ENCODE assay signal across 8 mouse cellular contexts in genomic region chr4:131837872-131838524, GRCm38 (mm10). TPM values are rescaled to one million over a fixed set of nuclear protein-coding genes. Genes with fewer than 3 reads are reported as not detected.
DNase-seq lines count a peak whose midpoint lies in the region; ATAC-seq lines count a peak whose summit lies in the region.

Gene Ptpru (minus strand): TSS chr4:131838288.

- WGBS in hindbrain, embryonic 15.5 days = under 1% methylated on average over 68 of the region's 72 CpGs

- peak within 1 kb of the TSS; percentile 68 for H3K4me3 ChIP-seq in hindbrain, embryonic 15.5 days

- peak within 1 kb of the TSS; percentile 68 for H3K9ac ChIP-seq in hindbrain, embryonic 15.5 days

- H3K27ac ChIP-seq in hindbrain, embryonic 15.5 days (replicated peaks) = peak within 1 kb of the TSS; percentile 12; the same call in 1 of the 2 replicates

- peak; percentile 74 for DNase-seq in MN1 (ENCODE audit: low spot score)
- DNase-seq in cerebellum, postnatal 10 days = peak; percentile 97 to 98
- peak; percentile 92 for DNase-seq in gastrocnemius, adult 18-20 months (ENCODE audit: low spot score)
- DNase-seq in left cerebral cortex, adult 18-20 months (ENCODE audit: low spot score in 2 of 2) = peak; percentile 91 to 96
- DNase-seq in lung, postnatal 4 days = peak; percentile 90 to 94
- DNase-seq in retina, postnatal 7 days (ENCODE audit: low read depth, low spot score) = peak; percentile 79
- DNase-seq in urinary bladder, adult 2 months (ENCODE audit: low spot score) = peak; percentile 99

- no peaks in the 10 kb centered on the region for H3K9me3 ChIP-seq in hindbrain, embryonic 15.5 days

- ATAC-seq in hindbrain, embryonic 15.5 days (ENCODE audit: low FRiP score, low read depth) = peak; percentile 77

- H3K4me1 ChIP-seq in hindbrain, embryonic 15.5 days (replicated peaks) = peaks cover 29% of the 10 kb centered on the region

- H3K36me3 ChIP-seq in hindbrain, embryonic 15.5 days = no peaks in the 10 kb centered on the region

- H3K4me2 ChIP-seq in hindbrain, embryonic 15.5 days = peak within 1 kb of the TSS; percentile 94

- H3K27me3 ChIP-seq in hindbrain, embryonic 15.5 days = peaks cover 17% of the 10 kb centered on the region

RNA-seq across cellular contexts. Expression of gene Ptpru, which starts in this region (rescaled TPM):
- total RNA-seq in gastrocnemius, adult 18-20 months (2021) = 1 to 10 TPM in 1 of 2 experiments, under 1 TPM in 1; 0.71 to 1.5 TPM
- 22.6 and 23.4 TPM in 2 replicates for polyA plus RNA-seq in hindbrain, embryonic 15.5 days (2015; fragmentation: Nextera tagmentation; extraction: Ambion mirVana)
- 10 to 100 TPM; 33.2 to 47.6 TPM for total RNA-seq in left cerebral cortex, adult 18-20 months (2021)
- polyA plus RNA-seq in urinary bladder, adult 2 months (2012; rRNA removed) = 73.3 and 73.6 TPM in 2 replicates

Comparison
In these comparisons a context has a peak if more than half of its experiments do, and no peak if none do; other contexts are left out.
1. Peak in every context shown above with its lines: DNase-seq, ATAC-seq, H3K4me3 ChIP-seq and H3K27ac ChIP-seq.
2. RNA of gene Ptpru (total RNA-seq): 33.2 to 47.6 TPM in left cerebral cortex, adult 18-20 months; 0.71 to 1.5 TPM in gastrocnemius, adult 18-20 months; every median in the first group is over 10 times any median in the second.